Mouse (Mus musculus) T-helper 2 cell (primary cell): ENCODE results near the gene Ppp3r2.

Experiments used
- in situ Hi-C: fragments of 300-600 bp; cut with MboI, MseI; formaldehyde crosslinking; loops from one replicate; pipeline ENCODE4 v1.15.1; 2025; ENCODE audit warnings: high pct_unique_total_duplicates

Ppp3r2 gene

GRCm38 (mm10) chr4:49681812-49682211 lies at the start of gene Ppp3r2:
Gene Ppp3r2, minus strand, starts transcription at chr4:49682024.
- in situ Hi-C loops: no loop called here

DNA sequence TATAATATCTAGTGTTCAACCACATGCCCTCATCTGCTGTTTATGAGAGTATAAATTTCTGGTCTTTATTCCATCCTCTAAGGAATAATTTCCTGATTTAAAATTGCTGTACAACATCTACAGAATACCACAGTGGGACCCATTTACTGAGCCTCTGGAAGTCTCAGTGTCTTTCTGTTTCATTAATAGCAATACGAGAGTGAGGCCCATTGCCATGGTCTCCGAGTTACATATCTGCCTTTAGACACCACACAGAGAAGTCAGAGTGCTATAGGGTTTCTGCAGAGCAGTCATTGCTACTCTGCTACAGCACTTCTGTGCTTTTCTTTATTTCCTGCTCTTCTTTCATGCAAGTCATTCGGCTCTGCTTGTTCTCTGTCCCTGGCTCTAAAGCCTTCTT lies 47.5 kb upstream of the Ppp3r2 start:
- in situ Hi-C loops: no loop called here

- in situ Hi-C loops: no loop called here
Observed at GRCm38 (mm10) chr4:49723908-49724307, 42.1 kb upstream of the Ppp3r2 start.

- in situ Hi-C loops: no loop called here
Observed at GRCm38 (mm10) chr4:49691405-49692194, 9.8 kb upstream of the Ppp3r2 start.

DNA sequence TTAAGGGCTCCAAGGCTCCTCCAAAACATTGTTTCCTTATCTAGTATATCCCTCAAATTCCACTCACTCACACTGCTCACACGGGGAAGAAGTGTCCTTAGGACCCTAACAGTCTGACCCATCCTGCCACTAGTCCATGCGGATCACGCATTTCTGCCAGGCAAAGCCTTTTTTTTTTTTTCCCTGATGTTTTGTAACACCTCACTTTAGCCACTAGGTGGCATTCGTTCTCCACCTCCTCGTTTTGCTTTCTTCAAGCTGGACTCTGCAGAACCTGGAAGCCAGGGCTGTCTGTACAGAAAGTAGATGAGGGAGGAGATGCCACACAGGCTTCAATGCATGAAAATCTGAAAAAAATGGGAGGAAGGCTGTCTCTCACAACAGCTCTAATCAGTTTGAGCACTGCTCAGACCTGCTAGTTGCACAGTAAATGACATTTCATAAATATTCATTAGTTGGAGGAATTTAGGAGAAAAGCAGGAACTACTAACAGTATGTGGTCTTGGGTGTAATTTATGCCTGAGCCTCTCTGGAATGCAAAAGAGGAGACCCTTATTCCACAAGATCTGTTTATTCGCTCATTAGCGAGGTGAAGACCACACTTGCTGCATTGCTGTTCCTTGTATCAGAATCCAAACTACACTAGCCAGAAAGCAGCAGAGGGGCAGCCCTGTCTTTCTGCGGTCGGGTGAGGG lies 6.9 kb upstream of the Ppp3r2 start:
- in situ Hi-C loops: no loop called here

GRCm38 (mm10) chr4:49680171-49680875 lies 1.5 kb downstream of the Ppp3r2 start:
- in situ Hi-C loops: no loop called here

- in situ Hi-C loops: no loop called here
Observed at GRCm38 (mm10) chr4:49676790-49677189, 5.0 kb downstream of the Ppp3r2 start.

GRCm38 (mm10) chr4:49676071-49676470 lies 5.8 kb downstream of the Ppp3r2 start:
- in situ Hi-C loops: no loop called here

DNA sequence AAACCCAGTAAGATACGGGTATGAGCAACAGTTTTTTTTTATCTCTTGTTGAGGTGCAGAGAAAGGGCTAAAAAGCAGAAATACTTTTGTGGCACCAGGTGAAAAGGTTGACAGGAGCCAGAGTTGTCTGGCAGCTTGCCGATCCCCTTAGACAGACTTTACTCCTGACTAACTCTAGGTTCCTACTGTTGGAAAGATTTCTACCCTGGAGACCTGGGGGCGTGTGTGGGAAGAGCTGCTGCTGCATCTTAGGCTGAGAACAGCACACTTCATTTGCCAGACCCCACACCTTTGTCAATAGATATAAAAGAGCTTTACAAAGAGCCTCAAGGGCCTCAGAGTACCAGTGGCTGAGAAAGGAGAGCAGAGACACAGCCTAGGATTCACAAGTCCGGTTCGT lies 17.0 kb downstream of the Ppp3r2 start:
- in situ Hi-C loops: no loop called here

- in situ Hi-C loops: no loop called here
Observed at GRCm38 (mm10) chr4:49662231-49662630, 19.6 kb downstream of the Ppp3r2 start.

DNA sequence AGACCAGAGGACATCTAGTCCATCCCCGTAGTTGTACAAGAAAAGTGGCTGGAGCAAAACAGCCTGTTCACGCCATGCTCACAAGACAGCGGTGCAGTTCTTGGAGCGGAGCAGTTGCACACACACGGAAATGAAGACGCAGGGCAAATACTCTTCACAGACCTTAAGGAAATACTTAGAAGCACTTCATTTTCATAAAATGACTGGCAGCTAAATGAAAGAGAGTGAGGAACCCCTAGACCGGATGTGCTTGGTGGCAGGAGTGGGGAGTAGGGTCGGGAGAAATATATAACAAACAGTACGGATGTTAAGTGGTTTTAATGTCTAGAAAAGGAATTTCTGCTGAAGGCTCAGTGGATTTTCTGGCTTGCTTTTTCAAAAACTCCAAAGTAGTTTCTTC lies 20.2 kb downstream of the Ppp3r2 start:
- in situ Hi-C loops: no loop called here

DNA sequence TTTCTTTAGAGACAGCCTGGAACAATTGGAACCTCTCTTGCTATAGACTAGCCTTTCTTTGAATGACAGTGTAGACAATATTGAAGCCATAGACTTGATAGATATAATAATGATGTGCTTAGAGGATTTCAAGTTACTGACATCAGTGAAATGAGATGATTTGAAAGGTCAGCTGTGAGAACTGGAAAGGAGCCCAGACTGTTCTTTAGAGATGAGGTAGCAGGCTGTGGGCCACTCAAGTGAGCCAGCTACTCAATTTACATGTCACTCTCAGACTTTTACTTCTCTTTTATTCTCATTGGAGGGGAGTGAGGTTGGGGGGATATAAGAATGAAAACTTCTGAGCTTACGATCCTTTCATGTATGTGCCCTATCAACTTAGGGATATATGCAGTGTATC lies 22.4 kb downstream of the Ppp3r2 start:
- in situ Hi-C loops: no loop called here

DNA sequence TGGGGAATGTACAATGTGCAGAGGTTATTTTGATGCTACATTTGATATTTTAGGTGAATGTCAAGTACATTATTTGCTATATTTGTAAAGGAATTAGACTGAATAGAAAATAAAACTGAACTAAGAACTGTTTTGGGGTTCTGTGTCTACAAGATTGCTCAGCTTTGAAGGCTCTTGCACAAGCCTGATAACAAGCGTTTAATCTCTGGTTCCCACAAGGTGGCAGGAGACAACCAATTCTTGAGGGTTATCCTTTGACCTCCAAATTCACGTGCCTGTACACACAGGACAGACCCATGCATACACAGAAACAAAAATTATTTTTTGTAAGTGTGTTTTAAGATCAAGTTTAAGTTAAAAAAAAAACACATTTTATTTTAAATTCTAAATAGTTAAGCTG lies 41.9 kb downstream of the Ppp3r2 start:
- in situ Hi-C loops: loop anchor here (25.0 kb wide), 1 partner anchor 1178 kb away; the partner anchor contains the start of gene Tex10

- in situ Hi-C loops: loop anchor here (25.0 kb wide), 1 partner anchor 1176 kb away; the partner anchor contains the start of gene Tex10
Observed at GRCm38 (mm10) chr4:49637821-49638220, 44.0 kb downstream of the Ppp3r2 start.

DNA sequence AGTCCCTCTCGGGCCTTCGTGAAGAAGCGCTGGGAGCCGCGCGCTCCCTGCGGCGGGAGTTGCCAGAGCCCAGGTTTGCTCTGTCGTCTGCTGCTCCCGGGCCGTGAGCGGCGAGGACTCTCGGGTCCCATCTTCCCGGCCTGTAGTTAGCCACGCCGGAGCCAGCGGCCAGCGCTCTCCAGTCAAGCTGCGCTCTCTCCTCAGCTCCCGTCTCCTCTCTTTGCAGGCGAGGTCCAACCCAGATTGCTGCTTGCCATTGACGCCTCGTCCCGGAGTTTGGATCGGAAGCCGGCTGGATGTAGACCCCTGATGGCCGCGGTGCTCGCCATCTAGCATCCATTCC lies 49.7 kb downstream of the Ppp3r2 start:
- in situ Hi-C loops: loop anchor here (5.0 to 25.0 kb wide), 2 partner anchors 100 to 1170 kb away; partner anchors contain the start of gene Tex10

GRCm38 (mm10) chr4:49631319-49632138 lies 50.3 kb downstream of the Ppp3r2 start, which contains the start of gene Rnf20:
Gene Rnf20, plus strand, starts transcription at chr4:49632006.
- in situ Hi-C loops: loop anchor here (5.0 to 25.0 kb wide), 2 partner anchors 99 to 1169 kb away; partner anchors contain the start of gene Tex10

GRCm38 (mm10) chr4:49628941-49629340 lies 52.9 kb downstream of the Ppp3r2 start:
- in situ Hi-C loops: loop anchor here (25.0 kb wide), 1 partner anchor 1167 kb away; the partner anchor contains the start of gene Tex10
